Comparison of ENCODE assay signal across 11 mouse cellular contexts in genomic region chr12:111270629-111271277, GRCm38 (mm10). TPM values are rescaled to one million over a fixed set of nuclear protein-coding genes. Genes with fewer than 3 reads are reported as not detected.
DNase-seq lines count a peak whose midpoint lies in the region; ATAC-seq lines count a peak whose summit lies in the region.
"Had no signal": no experiment of that assay in that cellular context is flagged by ENCODE, and none has a peak within 500 bp of the region (broad histone marks: within the 10 kb centered on the region; RNA-seq: fewer than 3 reads in every experiment).

TSS of gene Amn (plus strand) at chr12:111271095.

- H3K36me3 ChIP-seq in embryonic facial prominence, embryonic 11.5 days (replicated peaks; ENCODE audit: control insufficient read depth, insufficient read depth, low read depth, low read length), result no peaks in the 10 kb centered on the region
- H3K36me3 ChIP-seq in liver, embryonic 13.5 days, result no peaks in the 10 kb centered on the region
- H3K36me3 ChIP-seq: forebrain, embryonic 15.5 days had no signal

- WGBS in embryonic facial prominence, embryonic 11.5 days, result 33% methylated on average over 25 of the region's 25 CpGs
- 26% methylated on average over 25 of the region's 25 CpGs for WGBS in liver, embryonic 13.5 days (ENCODE audit: insufficient replicate concordance)

- no peak for DNase-seq in left cerebral cortex, postnatal 10 days (ENCODE audit: extremely low spot score in 1 of 2, low spot score in 2 of 2)
- no peak for DNase-seq in left cerebral cortex, adult 11 months (ENCODE audit: low spot score)
- no peak for DNase-seq in embryonic facial prominence, embryonic 11.5 days (ENCODE audit: low spot score)
- DNase-seq in kidney, adult 18-20 months, result peak; percentile 83
- no peak for DNase-seq in liver, embryonic 13.5 days
- no peak for DNase-seq in natural killer cell, adult 2 months (ENCODE audit: low spot score in 2 of 2)
- DNase-seq in embryo, embryonic 11 days, result no peak
- no peak for DNase-seq in gastrocnemius, postnatal 14 days
- DNase-seq: retina, postnatal 1 day had no signal

- no peak within 1 kb of the TSS for H3K9ac ChIP-seq in embryonic facial prominence, embryonic 11.5 days (replicated peaks; ENCODE audit: low read length)
- no peak within 1 kb of the TSS for H3K9ac ChIP-seq in liver, embryonic 13.5 days
- H3K9ac ChIP-seq: forebrain, embryonic 15.5 days had no signal

- ATAC-seq in embryonic facial prominence, embryonic 11.5 days (replicated peaks; ENCODE audit: insufficient number of reproducible peaks, low FRiP score, low TSS enrichment, low read depth), result no peak
- no peak for ATAC-seq in liver, embryonic 13.5 days (ENCODE audit: low read depth)
- ATAC-seq: forebrain, embryonic 15.5 days; Patski had no signal

- peak within 1 kb of the TSS; percentile 25; the same call in 1 of the 2 replicates for H3K4me2 ChIP-seq in embryonic facial prominence, embryonic 11.5 days (ENCODE audit: low read depth, low read length)
- peak within 1 kb of the TSS; percentile 43 for H3K4me2 ChIP-seq in liver, embryonic 13.5 days
- H3K4me2 ChIP-seq: forebrain, embryonic 15.5 days had no signal

- no peak within 1 kb of the TSS for H3K27ac ChIP-seq in embryonic facial prominence, embryonic 11.5 days (replicated peaks; ENCODE audit: low read depth, low read length)
- H3K27ac ChIP-seq in liver, embryonic 13.5 days, result no peak within 1 kb of the TSS
- H3K27ac ChIP-seq: forebrain, embryonic 15.5 days had no signal

- H3K4me3 ChIP-seq in embryonic facial prominence, embryonic 11.5 days (ENCODE audit: low read depth, low read length), result 0 out of 2 replicates have a peak within 1 kb of the TSS, but pooled peaks have one; percentile 10
- H3K4me3 ChIP-seq in liver, embryonic 13.5 days (replicated peaks), result peak within 1 kb of the TSS; percentile 22
- H3K4me3 ChIP-seq: forebrain, embryonic 15.5 days had no signal

- intact Hi-C loops in left cerebral cortex, postnatal 10 days (cut with DNase I), result no loop called here
- intact Hi-C loops in gastrocnemius, postnatal 14 days (cut with DNase I; ENCODE audit: low total_unique reads), result loop anchor here (5.0 kb wide), 1 partner anchor 142 kb away; no protein-coding TSS in a partner anchor

- no peaks in the 10 kb centered on the region for H3K9me3 ChIP-seq in embryonic facial prominence, embryonic 11.5 days (replicated peaks; ENCODE audit: control insufficient read depth, low read length)
- H3K9me3 ChIP-seq in liver, embryonic 13.5 days (replicated peaks), result no peaks in the 10 kb centered on the region
- H3K9me3 ChIP-seq: forebrain, embryonic 15.5 days had no signal

- peaks cover 56% of the 10 kb centered on the region for H3K27me3 ChIP-seq in embryonic facial prominence, embryonic 11.5 days (ENCODE audit: control insufficient read depth, insufficient read depth, low read length)
- H3K27me3 ChIP-seq in liver, embryonic 13.5 days, result peaks cover 73% of the 10 kb centered on the region
- H3K27me3 ChIP-seq: Patski had no signal

- H3K4me1 ChIP-seq in embryonic facial prominence, embryonic 11.5 days (ENCODE audit: control insufficient read depth, insufficient read depth, low read length), result peaks cover 9% of the 10 kb centered on the region
- peaks cover 83% of the 10 kb centered on the region for H3K4me1 ChIP-seq in liver, embryonic 13.5 days (replicated peaks)

RNA-seq across cellular contexts. Expression of gene Amn, which starts in this region (rescaled TPM):
- 10 to 100 TPM; 24.5 to 29.4 TPM for total RNA-seq in left cerebral cortex, postnatal 10 days (2021)
- 0.28 TPM in 1 of 2 replicates, not detected in the other for polyA plus RNA-seq in embryonic facial prominence, embryonic 11.5 days (2014; fragmentation: Nextera tagmentation; extraction: Ambion mirVana)
- polyA plus RNA-seq in liver, embryonic 13.5 days (2015; fragmentation: Nextera tagmentation; extraction: Ambion mirVana), result 1.4 and 1.5 TPM in 2 replicates
- under 1 TPM in 1 of 2 experiments, not detected in 1; 0.25 TPM for total RNA-seq in gastrocnemius, postnatal 14 days (2021)

Comparison
In these comparisons a context has a peak if more than half of its experiments do, and no peak if none do; other contexts are left out.
1. RNA of gene Amn (total RNA-seq): 24.5 to 29.4 TPM in left cerebral cortex, postnatal 10 days; 0.25 TPM in gastrocnemius, postnatal 14 days; every median in the first group is over 10 times any median in the second.